In genomic region chr10:60760377-60760776, GRCm38 (mm10) we compare ENCODE assay signal across 8 mouse cellular contexts. TPM values are rescaled to one million over a fixed set of nuclear protein-coding genes. Genes with fewer than 3 reads are reported as not detected.
A peak's percentile ranks its signal among the peaks of the same experiment; 100 is the strongest.
DNase-seq lines count a peak whose midpoint lies in the region; ATAC-seq lines count a peak whose summit lies in the region.

No protein-coding gene starts in this region.

- H3K9me3 ChIP-seq in intestine, embryonic 15.5 days, result no peaks in the 10 kb centered on the region
- H3K9me3 ChIP-seq in midbrain, embryonic 10.5 days (replicated peaks), result 0 out of 2 replicates have a peak, but pooled peaks cover 7% of the 10 kb centered on the region

- H3K4me2 ChIP-seq in intestine, embryonic 15.5 days (replicated peaks), result no peak overlapping the region

- H3K4me1 ChIP-seq in intestine, embryonic 15.5 days (replicated peaks), result no peaks in the 10 kb centered on the region; the same call in 1 of the 2 replicates
- no peaks in the 10 kb centered on the region for H3K4me1 ChIP-seq in midbrain, embryonic 10.5 days

- DNase-seq in adrenal gland, adult 8-10 months, result peak; percentile 85
- DNase-seq in embryo, embryonic 9.5 days (ENCODE audit: extremely low spot score), result peak; percentile 89
- DNase-seq in gastrocnemius, postnatal 4 days (ENCODE audit: low spot score in 2 of 2), result peak; percentile 84 to 92
- DNase-seq in left cerebral cortex, postnatal 14 days (ENCODE audit: low spot score in 2 of 2), result peak; percentile 97
- DNase-seq in midbrain, embryonic 10.5 days (ENCODE audit: low spot score), result peak; percentile 90
- peak; percentile 87 to 89 for DNase-seq in right cerebral cortex, postnatal 36 days (ENCODE audit: low spot score in 2 of 2)
- peak; percentile 85 to 94 for DNase-seq in urinary bladder, postnatal 4 days (ENCODE audit: low spot score in 2 of 2)

- WGBS in intestine, embryonic 15.5 days, result 8% methylated on average over 14 of the region's 14 CpGs
- WGBS in midbrain, embryonic 10.5 days, result 6% methylated on average over 14 of the region's 14 CpGs

- no peaks in the 10 kb centered on the region for H3K36me3 ChIP-seq in intestine, embryonic 15.5 days
- H3K36me3 ChIP-seq in midbrain, embryonic 10.5 days, result no peaks in the 10 kb centered on the region

- peak; percentile 80 for ATAC-seq in intestine, embryonic 15.5 days

- H3K4me3 ChIP-seq in intestine, embryonic 15.5 days (replicated peaks), result no peak overlapping the region
- H3K4me3 ChIP-seq in midbrain, embryonic 10.5 days, result no peak overlapping the region

- no peak overlapping the region for H3K27ac ChIP-seq in intestine, embryonic 15.5 days
- no peak overlapping the region for H3K27ac ChIP-seq in midbrain, embryonic 10.5 days (replicated peaks)

- no peaks in the 10 kb centered on the region for H3K27me3 ChIP-seq in intestine, embryonic 15.5 days (replicated peaks)
- no peaks in the 10 kb centered on the region for H3K27me3 ChIP-seq in midbrain, embryonic 10.5 days (ENCODE audit: low read depth, poor library complexity, severe bottlenecking)

- H3K9ac ChIP-seq in intestine, embryonic 15.5 days, result no peak overlapping the region

- intact Hi-C loops in left cerebral cortex, postnatal 14 days (cut with DNase I), result loop anchor here (2.0 kb wide), 1 partner anchor 456 kb away; no protein-coding TSS in a partner anchor

RNA-seq across cellular contexts. Expression of gene Slc29a3, which starts 7.8 kb away (rescaled TPM):
- total RNA-seq in adrenal gland, adult 8-10 months (2022), result 10 to 100 TPM; 41.8 to 74.3 (median 57.3) TPM
- total RNA-seq in gastrocnemius, postnatal 4 days (2021), result 1 to 10 TPM; 8.8 to 9.1 TPM
- polyA plus RNA-seq in intestine, embryonic 15.5 days (2015; fragmentation: Nextera tagmentation; extraction: Ambion mirVana), result 9.1 and 11.1 TPM in 2 replicates
- 10 to 100 TPM; 16.6 to 17.2 TPM for total RNA-seq in left cerebral cortex, postnatal 14 days (2021)
- 8.4 and 12.8 TPM in 2 replicates for polyA plus RNA-seq in midbrain, embryonic 10.5 days (2016; fragmentation: Nextera tagmentation; extraction: Ambion mirVana)
